In the genomic region with DNA sequence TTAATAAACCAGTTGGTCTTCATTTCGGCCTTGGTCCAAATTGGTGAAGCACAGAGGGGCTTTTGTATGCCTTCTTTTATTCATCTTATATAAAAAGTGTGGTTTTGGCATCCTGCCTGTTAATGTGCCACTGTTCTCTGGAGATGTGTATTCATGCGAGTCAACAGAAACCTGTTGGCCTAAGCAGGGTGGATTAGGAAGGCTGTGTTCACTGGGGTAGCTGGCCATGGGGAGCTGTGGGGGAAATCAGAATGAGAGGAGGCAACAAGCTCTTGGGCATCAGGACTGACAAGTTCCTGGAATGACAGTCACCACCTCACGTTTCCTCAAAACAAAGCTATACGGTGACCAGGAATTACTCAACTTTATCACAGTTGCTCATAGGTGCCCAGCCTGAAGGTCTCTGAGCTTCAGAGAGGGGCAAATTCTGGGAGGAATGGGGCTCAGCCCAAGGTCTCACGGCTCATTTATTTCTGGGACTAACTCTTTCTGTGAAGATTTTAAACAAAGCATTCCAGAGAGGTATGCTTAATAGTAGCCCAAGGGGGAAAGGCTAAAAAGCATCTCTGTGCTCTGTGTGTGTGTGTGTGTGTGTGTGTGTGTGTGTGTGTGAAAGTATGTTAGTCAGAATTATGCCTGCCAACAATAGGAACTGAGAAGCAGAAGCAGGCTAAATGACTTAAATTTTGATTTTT, we compare ENCODE assay signal across 11 mouse cellular contexts.
DNase-seq lines count a peak whose midpoint lies in the region; ATAC-seq lines count a peak whose summit lies in the region.
"Had no signal": no experiment of that assay in that cellular context is flagged by ENCODE, and none has a peak within 500 bp of the region (broad histone marks: within the 10 kb centered on the region; RNA-seq: fewer than 3 reads in every experiment).

No protein-coding gene starts in this region.

- H3K4me2 ChIP-seq in limb, embryonic 12.5 days = no peak overlapping the region
- no peak overlapping the region for H3K4me2 ChIP-seq in hindbrain, embryonic 15.5 days
- H3K4me2 ChIP-seq in limb, embryonic 15.5 days = no peak overlapping the region

- no peaks in the 10 kb centered on the region for H3K9me3 ChIP-seq in limb, embryonic 12.5 days
- H3K9me3 ChIP-seq in limb, embryonic 10.5 days (replicated peaks) = no peaks in the 10 kb centered on the region
- H3K9me3 ChIP-seq in embryonic facial prominence, embryonic 10.5 days = no peaks in the 10 kb centered on the region
- no peaks in the 10 kb centered on the region for H3K9me3 ChIP-seq in hindbrain, embryonic 15.5 days
- H3K9me3 ChIP-seq in limb, embryonic 15.5 days = no peaks in the 10 kb centered on the region

- H3K27me3 ChIP-seq in limb, embryonic 12.5 days = no peaks in the 10 kb centered on the region
- no peaks in the 10 kb centered on the region for H3K27me3 ChIP-seq in limb, embryonic 10.5 days (ENCODE audit: low read depth, poor library complexity, severe bottlenecking)
- H3K27me3 ChIP-seq in embryonic facial prominence, embryonic 10.5 days (replicated peaks; ENCODE audit: low read depth, poor library complexity, severe bottlenecking) = no peaks in the 10 kb centered on the region
- H3K27me3 ChIP-seq in hindbrain, embryonic 15.5 days = no peaks in the 10 kb centered on the region
- H3K27me3 ChIP-seq in limb, embryonic 15.5 days = no peaks in the 10 kb centered on the region

- no peak overlapping the region for H3K4me3 ChIP-seq in limb, embryonic 12.5 days (replicated peaks)
- no peak overlapping the region for H3K4me3 ChIP-seq in limb, embryonic 10.5 days
- H3K4me3 ChIP-seq in embryonic facial prominence, embryonic 10.5 days = no peak overlapping the region
- H3K4me3 ChIP-seq in hindbrain, embryonic 15.5 days = no peak overlapping the region
- no peak overlapping the region for H3K4me3 ChIP-seq in limb, embryonic 15.5 days
- H3K4me3 ChIP-seq: gastrocnemius, adult 2 months had no signal

- no peaks in the 10 kb centered on the region for H3K36me3 ChIP-seq in limb, embryonic 12.5 days
- no peaks in the 10 kb centered on the region for H3K36me3 ChIP-seq in limb, embryonic 10.5 days
- no peaks in the 10 kb centered on the region for H3K36me3 ChIP-seq in embryonic facial prominence, embryonic 10.5 days (replicated peaks)
- H3K36me3 ChIP-seq in hindbrain, embryonic 15.5 days = no peaks in the 10 kb centered on the region
- H3K36me3 ChIP-seq in limb, embryonic 15.5 days = no peaks in the 10 kb centered on the region

- WGBS in limb, embryonic 12.5 days = 60% methylated on average over 5 of the region's 5 CpGs
- 81% methylated on average over 5 of the region's 5 CpGs for whole genome bisulfite sequencing in limb, embryonic 10.5 days
- WGBS in embryonic facial prominence, embryonic 10.5 days = 69% methylated on average over 5 of the region's 5 CpGs
- WGBS in hindbrain, embryonic 15.5 days = 47% methylated on average over 5 of the region's 5 CpGs
- 47% methylated on average over 5 of the region's 5 CpGs for WGBS in limb, embryonic 15.5 days

- H3K27ac ChIP-seq in limb, embryonic 12.5 days = peak overlapping the region; percentile 66
- H3K27ac ChIP-seq in limb, embryonic 10.5 days = no peak overlapping the region; the same call in 1 of the 2 replicates
- H3K27ac ChIP-seq in embryonic facial prominence, embryonic 10.5 days (replicated peaks) = 0 out of 2 replicates have a peak overlapping the region, but pooled peaks have one; percentile 40
- H3K27ac ChIP-seq in hindbrain, embryonic 15.5 days (replicated peaks) = no peak overlapping the region
- H3K27ac ChIP-seq in limb, embryonic 15.5 days = 0 out of 2 replicates have a peak overlapping the region, but pooled peaks have one; percentile 24
- H3K27ac ChIP-seq: gastrocnemius, adult 2 months; liver, embryonic 14.5 days had no signal

- H3K9ac ChIP-seq in limb, embryonic 12.5 days (replicated peaks) = no peak overlapping the region
- H3K9ac ChIP-seq in hindbrain, embryonic 15.5 days = no peak overlapping the region
- no peak overlapping the region for H3K9ac ChIP-seq in limb, embryonic 15.5 days
- H3K9ac ChIP-seq: liver, embryonic 14.5 days had no signal

- DNase-seq in limb, embryonic 10.5 days (ENCODE audit: low spot score) = no peak
- no peak for DNase-seq in embryonic facial prominence, embryonic 10.5 days (ENCODE audit: low spot score)
- no peak for DNase-seq in urinary bladder, postnatal 25 days (ENCODE audit: low spot score)
- DNase-seq in layer of hippocampus, adult 9-10 months (ENCODE audit: low spot score) = no peak
- DNase-seq: embryo, embryonic 11 days; gastrocnemius, adult 2 months had no signal

- peaks cover 31% of the 10 kb centered on the region for H3K4me1 ChIP-seq in limb, embryonic 12.5 days (replicated peaks)
- peaks cover 7% of the 10 kb centered on the region for H3K4me1 ChIP-seq in limb, embryonic 10.5 days
- H3K4me1 ChIP-seq in embryonic facial prominence, embryonic 10.5 days = peaks cover 29% of the 10 kb centered on the region
- H3K4me1 ChIP-seq in hindbrain, embryonic 15.5 days (replicated peaks) = peaks cover 8% of the 10 kb centered on the region; the same call in 1 of the 2 replicates
- H3K4me1 ChIP-seq in limb, embryonic 15.5 days = peaks cover 8% of the 10 kb centered on the region; the same call in 1 of the 2 replicates

- peak; percentile 58; the same call in 1 of the 2 replicates for ATAC-seq in limb, embryonic 12.5 days (ENCODE audit: insufficient number of reproducible peaks, insufficient read depth, low FRiP score, low TSS enrichment, low read depth)
- ATAC-seq in hindbrain, embryonic 15.5 days (ENCODE audit: low FRiP score, low read depth) = 0 out of 2 replicates have a peak, but pooled peaks have one; percentile 44
- ATAC-seq in limb, embryonic 15.5 days (ENCODE audit: insufficient number of reproducible peaks, low FRiP score, low TSS enrichment, low read depth) = no peak
- ATAC-seq in CD4-positive, CD25-positive, alpha-beta regulatory T cell, adult 4 months = no peak

Comparison
In these comparisons a context has a peak if more than half of its experiments do, and no peak if none do; other contexts are left out.
1. ATAC-seq: peak in limb, embryonic 12.5 days (single experiment) and hindbrain, embryonic 15.5 days (single experiment); none in limb, embryonic 15.5 days (single experiment) and CD4-positive, CD25-positive, alpha-beta regulatory T cell, adult 4 months (single experiment).
2. H3K27ac ChIP-seq: peak in limb, embryonic 12.5 days (single experiment), embryonic facial prominence, embryonic 10.5 days (single experiment) and limb, embryonic 15.5 days (single experiment); none in limb, embryonic 10.5 days (single experiment) and hindbrain, embryonic 15.5 days (single experiment).